Mouse (Mus musculus): Measurements from ENCODE around the gene Fam196a. TPM values are rescaled to one million over a fixed set of nuclear protein-coding genes. Genes with fewer than 3 reads are reported as not detected.

The Fam196a gene
- polyA plus RNA-seq, 1 experiment from 2014 or later, result 1.9 TPM

- WGBS, result 93% methylated on average over 4 of the region's 4 CpGs
- Histone ChIP-seq H3K36me3 (no peaks in the 10 kb centered on the region), H3K9me3 (no peaks in the 10 kb centered on the region), H3K4me3 (no peak overlapping the region), H3K27ac (no peak overlapping the region), H3K27me3 (ENCODE audit: insufficient read depth, poor library complexity, severe bottlenecking) (no peaks in the 10 kb centered on the region), H3K4me1 (replicated peaks) (no peaks in the 10 kb centered on the region)
- no peak for DNase-seq (ENCODE audit: low spot score)
Measured at GRCm38 (mm10) chr7:134892972-134893371, 45.3 kb downstream of the Fam196a start.

- Histone ChIP-seq H3K27me3 (ENCODE audit: insufficient read depth, poor library complexity, severe bottlenecking) (no peaks in the 10 kb centered on the region), H3K9me3 (no peaks in the 10 kb centered on the region), H3K4me1 (replicated peaks) (no peaks in the 10 kb centered on the region), H3K27ac (no peak overlapping the region), H3K36me3 (no peaks in the 10 kb centered on the region), H3K4me3 (no peak overlapping the region)
- DNase-seq (ENCODE audit: low spot score), result no peak
- WGBS, result 87% methylated on average over 13 of the region's 13 CpGs
Measured at GRCm38 (mm10) chr7:134892449-134892871, 45.8 kb downstream of the Fam196a start.

GRCm38 (mm10) chr7:134883516-134883915 lies 54.7 kb downstream of the Fam196a start:
- no peak for DNase-seq (ENCODE audit: low spot score)
- 85% methylated on average over 6 of the region's 6 CpGs for WGBS
- no peak overlapping the region for H3K27ac ChIP-seq

GRCm38 (mm10) chr7:134880431-134880830 lies 57.8 kb downstream of the Fam196a start:
- H3K9me3 ChIP-seq, result no peaks in the 10 kb centered on the region
- no peaks in the 10 kb centered on the region for H3K36me3 ChIP-seq
- H3K4me3 ChIP-seq, result no peak overlapping the region
- H3K4me1 ChIP-seq (replicated peaks), result peaks cover 34% of the 10 kb centered on the region
- DNase-seq (ENCODE audit: low spot score), result no peak
- no peaks in the 10 kb centered on the region for H3K27me3 ChIP-seq (ENCODE audit: insufficient read depth, poor library complexity, severe bottlenecking)
- H3K27ac ChIP-seq, result peak overlapping the region; percentile 59
- 77% methylated on average over 6 of the region's 6 CpGs for WGBS

More at GRCm38 (mm10) chr7:134883516-134883915, 54.7 kb downstream of the Fam196a start:
- H3K9me3 ChIP-seq, result no peaks in the 10 kb centered on the region
- peaks cover 24% of the 10 kb centered on the region for H3K4me1 ChIP-seq (replicated peaks)
- H3K36me3 ChIP-seq, result no peaks in the 10 kb centered on the region
- no peaks in the 10 kb centered on the region for H3K27me3 ChIP-seq (ENCODE audit: insufficient read depth, poor library complexity, severe bottlenecking)
- no peak overlapping the region for H3K4me3 ChIP-seq

GRCm38 (mm10) chr7:134878985-134879384 lies 59.2 kb downstream of the Fam196a start:
- DNase-seq (ENCODE audit: low spot score), result peak; percentile 42
- H3K36me3 ChIP-seq, result peaks cover 4% of the 10 kb centered on the region; the same call in 1 of the 2 replicates
- 26% methylated on average over 6 of the region's 6 CpGs for WGBS

GRCm38 (mm10) chr7:134872981-134873380 lies 65.2 kb downstream of the Fam196a start:
- no peak for DNase-seq (ENCODE audit: low spot score)
- no peaks in the 10 kb centered on the region for H3K27me3 ChIP-seq (ENCODE audit: insufficient read depth, poor library complexity, severe bottlenecking)
- H3K9me3 ChIP-seq, result no peaks in the 10 kb centered on the region
- H3K4me3 ChIP-seq, result no peak overlapping the region
- 91% methylated on average over 7 of the region's 7 CpGs for WGBS
- peaks cover 4% of the 10 kb centered on the region; the same call in 1 of the 2 replicates for H3K36me3 ChIP-seq
- H3K4me1 ChIP-seq (replicated peaks), result 0 out of 2 replicates have a peak, but pooled peaks cover 6% of the 10 kb centered on the region
- no peak overlapping the region for H3K27ac ChIP-seq

More at GRCm38 (mm10) chr7:134878985-134879384, 59.2 kb downstream of the Fam196a start:
- H3K4me3 ChIP-seq, result no peak overlapping the region
- peak overlapping the region; percentile 30; the same call in 1 of the 2 replicates for H3K27ac ChIP-seq
- no peaks in the 10 kb centered on the region for H3K27me3 ChIP-seq (ENCODE audit: insufficient read depth, poor library complexity, severe bottlenecking)
- peaks cover 34% of the 10 kb centered on the region for H3K4me1 ChIP-seq (replicated peaks)
- H3K9me3 ChIP-seq, result no peaks in the 10 kb centered on the region

GRCm38 (mm10) chr7:134872511-134872910 lies 65.7 kb downstream of the Fam196a start:
- DNase-seq (ENCODE audit: low spot score), result no peak
- H3K36me3 ChIP-seq, result peaks cover 4% of the 10 kb centered on the region; the same call in 1 of the 2 replicates

GRCm38 (mm10) chr7:134864175-134864574 lies 74.1 kb downstream of the Fam196a start:
- no peaks in the 10 kb centered on the region for H3K27me3 ChIP-seq (ENCODE audit: insufficient read depth, poor library complexity, severe bottlenecking)
- 83% methylated on average over 2 of the region's 2 CpGs for WGBS

More at GRCm38 (mm10) chr7:134872511-134872910, 65.7 kb downstream of the Fam196a start:
- Histone ChIP-seq H3K27me3 (ENCODE audit: insufficient read depth, poor library complexity, severe bottlenecking) (no peaks in the 10 kb centered on the region), H3K4me1 (replicated peaks) (0 out of 2 replicates have a peak, but pooled peaks cover 2% of the 10 kb centered on the region), H3K9me3 (no peaks in the 10 kb centered on the region), H3K27ac (no peak overlapping the region), H3K4me3 (no peak overlapping the region)
- WGBS, result 76% methylated on average over 3 of the region's 3 CpGs

GRCm38 (mm10) chr7:134862000-134862399 lies 76.2 kb downstream of the Fam196a start:
- no peaks in the 10 kb centered on the region for H3K4me1 ChIP-seq (replicated peaks)
- H3K36me3 ChIP-seq, result no peaks in the 10 kb centered on the region
- no peak overlapping the region for H3K27ac ChIP-seq
- no peak overlapping the region for H3K4me3 ChIP-seq
- DNase-seq (ENCODE audit: low spot score), result no peak
- 91% methylated on average over 6 of the region's 6 CpGs for WGBS
- H3K27me3 ChIP-seq (ENCODE audit: insufficient read depth, poor library complexity, severe bottlenecking), result no peaks in the 10 kb centered on the region
- no peaks in the 10 kb centered on the region for H3K9me3 ChIP-seq

More at GRCm38 (mm10) chr7:134864175-134864574, 74.1 kb downstream of the Fam196a start:
- no peak overlapping the region for H3K4me3 ChIP-seq
- H3K27ac ChIP-seq, result no peak overlapping the region
- no peaks in the 10 kb centered on the region for H3K36me3 ChIP-seq
- no peaks in the 10 kb centered on the region for H3K9me3 ChIP-seq
- DNase-seq (ENCODE audit: low spot score), result peak; percentile 58
- H3K4me1 ChIP-seq (replicated peaks), result no peaks in the 10 kb centered on the region

GRCm38 (mm10) chr7:134842751-134843150 lies 95.5 kb downstream of the Fam196a start:
- Histone ChIP-seq H3K27me3 (ENCODE audit: insufficient read depth, poor library complexity, severe bottlenecking) (no peaks in the 10 kb centered on the region), H3K36me3 (no peaks in the 10 kb centered on the region), H3K9me3 (no peaks in the 10 kb centered on the region), H3K4me1 (replicated peaks) (peaks cover 10% of the 10 kb centered on the region), H3K4me3 (no peak overlapping the region), H3K27ac (no peak overlapping the region)
- DNase-seq (ENCODE audit: low spot score), result no peak
- WGBS, result 95% methylated on average over 4 of the region's 4 CpGs

- H3K4me1 ChIP-seq (replicated peaks), result peaks cover 10% of the 10 kb centered on the region
- no peaks in the 10 kb centered on the region for H3K36me3 ChIP-seq
- no peaks in the 10 kb centered on the region for H3K9me3 ChIP-seq
- DNase-seq (ENCODE audit: low spot score), result no peak
- no peak overlapping the region for H3K4me3 ChIP-seq
- H3K27ac ChIP-seq, result no peak overlapping the region
- WGBS, result 87% methylated on average over 2 of the region's 2 CpGs
- H3K27me3 ChIP-seq (ENCODE audit: insufficient read depth, poor library complexity, severe bottlenecking), result no peaks in the 10 kb centered on the region
Measured at GRCm38 (mm10) chr7:134840066-134840465, 98.2 kb downstream of the Fam196a start.

Measured in hindbrain, embryonic 10.5 days (tissue).